ENCODE assay signal across 8 mouse cellular contexts in the genomic region with DNA sequence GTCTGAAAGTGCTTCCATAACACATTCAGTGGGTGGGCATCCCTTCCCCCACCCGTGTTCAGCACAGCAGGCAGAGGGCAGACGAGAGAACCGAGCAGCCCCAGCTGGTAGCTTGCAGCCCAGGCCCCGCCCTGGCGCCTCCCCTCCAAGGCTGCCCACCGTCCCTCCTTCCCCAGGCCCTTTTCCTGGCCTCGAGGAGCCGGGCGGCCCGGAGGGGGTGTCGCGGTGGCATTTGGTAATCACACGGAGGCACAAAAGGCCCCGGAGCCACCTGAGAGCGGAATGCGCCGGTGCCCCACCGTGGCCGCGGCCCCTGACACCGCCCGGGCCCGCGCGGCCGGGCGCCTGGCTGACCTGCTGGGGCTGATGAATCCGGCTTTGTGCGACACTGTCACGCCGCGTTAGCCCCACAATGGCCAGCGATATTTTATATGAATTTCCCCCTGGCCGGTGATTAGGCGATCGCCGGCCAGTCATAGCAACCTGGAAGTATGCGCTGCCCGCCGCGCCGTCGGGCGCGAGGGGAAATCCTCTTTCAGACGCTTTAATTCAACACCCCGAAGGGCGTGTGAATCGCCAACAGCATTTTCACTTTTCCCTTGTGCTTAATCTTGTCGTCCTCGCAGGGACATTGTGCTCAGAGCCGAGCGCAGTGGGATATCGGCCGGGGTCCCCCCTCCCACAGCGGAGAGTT. TPM values are rescaled to one million over a fixed set of nuclear protein-coding genes. Genes with fewer than 3 reads are reported as not detected.
DNase-seq lines count a peak whose midpoint lies in the region; ATAC-seq lines count a peak whose summit lies in the region.
"Had no signal": no experiment of that assay in that cellular context is flagged by ENCODE, and none has a peak within 500 bp of the region (broad histone marks: within the 10 kb centered on the region; RNA-seq: fewer than 3 reads in every experiment).

No protein-coding gene starts in this region.

- H3K27me3 ChIP-seq in embryonic facial prominence, embryonic 13.5 days, result peaks cover 67% of the 10 kb centered on the region
- peaks cover 35% of the 10 kb centered on the region for H3K27me3 ChIP-seq in hindbrain, embryonic 14.5 days (ENCODE audit: control insufficient read depth, insufficient read depth, low read length)
- H3K27me3 ChIP-seq in limb, embryonic 12.5 days, result peaks cover 61% of the 10 kb centered on the region
- H3K27me3 ChIP-seq in midbrain, embryonic 13.5 days, result peaks cover 77% of the 10 kb centered on the region

- under 1% methylated on average over 56 of the region's 56 CpGs for WGBS in embryonic facial prominence, embryonic 13.5 days
- WGBS in hindbrain, embryonic 14.5 days, result under 1% methylated on average over 56 of the region's 56 CpGs
- WGBS in limb, embryonic 12.5 days, result 1% methylated on average over 56 of the region's 56 CpGs
- WGBS in midbrain, embryonic 13.5 days, result under 1% methylated on average over 56 of the region's 56 CpGs

- peaks cover 12% of the 10 kb centered on the region for H3K4me1 ChIP-seq in embryonic facial prominence, embryonic 13.5 days
- H3K4me1 ChIP-seq in hindbrain, embryonic 14.5 days (replicated peaks; ENCODE audit: control insufficient read depth, insufficient read depth, low read length), result 0 out of 2 replicates have a peak, but pooled peaks cover 5% of the 10 kb centered on the region
- H3K4me1 ChIP-seq in limb, embryonic 12.5 days (replicated peaks), result peaks cover 15% of the 10 kb centered on the region
- H3K4me1 ChIP-seq in midbrain, embryonic 13.5 days (replicated peaks), result peaks cover 22% of the 10 kb centered on the region

- H3K27ac ChIP-seq in embryonic facial prominence, embryonic 13.5 days, result no peak overlapping the region
- H3K27ac ChIP-seq in hindbrain, embryonic 14.5 days, result peak overlapping the region; percentile 67; the same call in 1 of the 2 replicates
- no peak overlapping the region for H3K27ac ChIP-seq in limb, embryonic 12.5 days
- peak overlapping the region; percentile 74 for H3K27ac ChIP-seq in midbrain, embryonic 13.5 days

- peak overlapping the region; percentile 60 for H3K4me3 ChIP-seq in embryonic facial prominence, embryonic 13.5 days
- H3K4me3 ChIP-seq in hindbrain, embryonic 14.5 days (replicated peaks; ENCODE audit: low read length), result peak overlapping the region; percentile 47
- peak overlapping the region; percentile 57 for H3K4me3 ChIP-seq in limb, embryonic 12.5 days (replicated peaks)
- peak overlapping the region; percentile 50 for H3K4me3 ChIP-seq in midbrain, embryonic 13.5 days (replicated peaks)

- no peaks in the 10 kb centered on the region for H3K9me3 ChIP-seq in embryonic facial prominence, embryonic 13.5 days
- no peaks in the 10 kb centered on the region for H3K9me3 ChIP-seq in hindbrain, embryonic 14.5 days (ENCODE audit: control insufficient read depth, low read length)
- 0 out of 2 replicates have a peak, but pooled peaks cover 4% of the 10 kb centered on the region for H3K9me3 ChIP-seq in limb, embryonic 12.5 days
- H3K9me3 ChIP-seq in midbrain, embryonic 13.5 days, result peaks cover 3% of the 10 kb centered on the region; the same call in 1 of the 2 replicates

- no peaks in the 10 kb centered on the region for H3K36me3 ChIP-seq in embryonic facial prominence, embryonic 13.5 days
- H3K36me3 ChIP-seq in hindbrain, embryonic 14.5 days (replicated peaks; ENCODE audit: control insufficient read depth, insufficient read depth), result no peaks in the 10 kb centered on the region
- no peaks in the 10 kb centered on the region for H3K36me3 ChIP-seq in limb, embryonic 12.5 days
- H3K36me3 ChIP-seq in midbrain, embryonic 13.5 days, result no peaks in the 10 kb centered on the region

- peak overlapping the region; percentile 75 for H3K9ac ChIP-seq in embryonic facial prominence, embryonic 13.5 days
- H3K9ac ChIP-seq in hindbrain, embryonic 14.5 days, result peak overlapping the region; percentile 75
- H3K9ac ChIP-seq in limb, embryonic 12.5 days (replicated peaks), result peak overlapping the region; percentile 56
- peak overlapping the region; percentile 72 for H3K9ac ChIP-seq in midbrain, embryonic 13.5 days (replicated peaks)

- peak overlapping the region; percentile 94 for H3K4me2 ChIP-seq in embryonic facial prominence, embryonic 13.5 days
- H3K4me2 ChIP-seq in hindbrain, embryonic 14.5 days (replicated peaks), result peak overlapping the region; percentile 78
- peak overlapping the region; percentile 88 for H3K4me2 ChIP-seq in limb, embryonic 12.5 days
- peak overlapping the region; percentile 75 for H3K4me2 ChIP-seq in midbrain, embryonic 13.5 days (replicated peaks)

- ATAC-seq in embryonic facial prominence, embryonic 13.5 days (ENCODE audit: insufficient number of reproducible peaks, insufficient read depth, low FRiP score, low TSS enrichment, low read depth), result peak; percentile 80
- ATAC-seq in hindbrain, embryonic 14.5 days (ENCODE audit: low FRiP score), result peak; percentile 87; the same call in 1 of the 2 replicates
- ATAC-seq in limb, embryonic 12.5 days (ENCODE audit: insufficient number of reproducible peaks, insufficient read depth, low FRiP score, low TSS enrichment, low read depth), result peak; percentile 71; the same call in 1 of the 2 replicates
- ATAC-seq in midbrain, embryonic 13.5 days, result peak; percentile 92

- peak; percentile 27 to 72 for DNase-seq in spleen, postnatal 4 days (ENCODE audit: low spot score in 2 of 2)
- no peak for DNase-seq in spleen, postnatal 36 days (ENCODE audit: low spot score in 2 of 2)
- DNase-seq in hindbrain, embryonic 14.5 days (ENCODE audit: low spot score), result peak; percentile 68
- DNase-seq in testis, postnatal 14 days (ENCODE audit: low spot score), result peak; percentile 31

RNA-seq across cellular contexts. Expression of a gene that starts 26.5 kb away (rescaled TPM):
- polyA plus RNA-seq in embryonic facial prominence, embryonic 13.5 days (2015; fragmentation: Nextera tagmentation; extraction: Ambion mirVana), result 3.7 and 4.0 TPM in 2 replicates
- polyA plus RNA-seq in hindbrain, embryonic 14.5 days (2014; fragmentation: Nextera tagmentation; extraction: Ambion mirVana), result 0.40 and 0.43 TPM in 2 replicates
- 1.6 and 2.6 TPM in 2 replicates for polyA plus RNA-seq in limb, embryonic 12.5 days (2016; fragmentation: Nextera tagmentation; extraction: Ambion mirVana)
- 0.68 and 3.0 TPM in 2 replicates for polyA plus RNA-seq in midbrain, embryonic 13.5 days (2015; fragmentation: Nextera tagmentation; extraction: Ambion mirVana)
- polyA plus RNA-seq: spleen, adult 2 months had no signal

RNA-seq across cellular contexts. Expression of a gene that starts 35.9 kb away (rescaled TPM):
- 693 and 702 TPM in 2 replicates for polyA plus RNA-seq in embryonic facial prominence, embryonic 13.5 days (2015; fragmentation: Nextera tagmentation; extraction: Ambion mirVana)
- 611 and 652 TPM in 2 replicates for polyA plus RNA-seq in hindbrain, embryonic 14.5 days (2014; fragmentation: Nextera tagmentation; extraction: Ambion mirVana)
- polyA plus RNA-seq in limb, embryonic 12.5 days (2016; fragmentation: Nextera tagmentation; extraction: Ambion mirVana), result 602 and 603 TPM in 2 replicates
- 602 and 607 TPM in 2 replicates for polyA plus RNA-seq in midbrain, embryonic 13.5 days (2015; fragmentation: Nextera tagmentation; extraction: Ambion mirVana)

RNA-seq across cellular contexts. Expression of a gene that starts 42.7 kb away (rescaled TPM):
- 6.9 and 7.3 TPM in 2 replicates for polyA plus RNA-seq in embryonic facial prominence, embryonic 13.5 days (2015; fragmentation: Nextera tagmentation; extraction: Ambion mirVana)
- polyA plus RNA-seq in hindbrain, embryonic 14.5 days (2014; fragmentation: Nextera tagmentation; extraction: Ambion mirVana), result 2.1 TPM in 2 replicates
- 5.0 and 5.6 TPM in 2 replicates for polyA plus RNA-seq in limb, embryonic 12.5 days (2016; fragmentation: Nextera tagmentation; extraction: Ambion mirVana)
- 2.9 and 6.0 TPM in 2 replicates for polyA plus RNA-seq in midbrain, embryonic 13.5 days (2015; fragmentation: Nextera tagmentation; extraction: Ambion mirVana)

RNA-seq across cellular contexts. Expression of a gene that starts 55.9 kb away (rescaled TPM):
- 36.8 and 45.5 TPM in 2 replicates for polyA plus RNA-seq in embryonic facial prominence, embryonic 13.5 days (2015; fragmentation: Nextera tagmentation; extraction: Ambion mirVana)
- 21.4 and 25.0 TPM in 2 replicates for polyA plus RNA-seq in hindbrain, embryonic 14.5 days (2014; fragmentation: Nextera tagmentation; extraction: Ambion mirVana)
- 34.8 and 36.9 TPM in 2 replicates for polyA plus RNA-seq in limb, embryonic 12.5 days (2016; fragmentation: Nextera tagmentation; extraction: Ambion mirVana)
- 32.5 and 32.6 TPM in 2 replicates for polyA plus RNA-seq in midbrain, embryonic 13.5 days (2015; fragmentation: Nextera tagmentation; extraction: Ambion mirVana)

Comparison
In these comparisons a context has a peak if more than half of its experiments do, and no peak if none do; other contexts are left out.
1. DNase-seq: peak in spleen, postnatal 4 days (2 of 2), hindbrain, embryonic 14.5 days (single experiment) and testis, postnatal 14 days (single experiment); none in spleen, postnatal 36 days (0 of 2).
2. H3K27ac ChIP-seq: peak in hindbrain, embryonic 14.5 days (single experiment) and midbrain, embryonic 13.5 days (single experiment); none in embryonic facial prominence, embryonic 13.5 days (single experiment) and limb, embryonic 12.5 days (single experiment).
3. Peak in every context shown above with its lines, with median percentiles within 50 percentile points of each other: ATAC-seq, H3K4me2 ChIP-seq, H3K4me3 ChIP-seq and H3K9ac ChIP-seq.